Mouse (Mus musculus): ENCODE data around the gene Zmym3. TPM values are rescaled to one million over a fixed set of nuclear protein-coding genes. Genes with fewer than 3 reads are reported as not detected.
"Not testable (repeated sequence)": the region's sequence is repeated elsewhere in the genome, so short reads cannot be mapped to it uniquely, and the experiment has no call there.

Gene Zmym3
- total RNA-seq, 2 experiments from 2014 or later, result 134 to 167 TPM

GRCm38 (mm10) chrX:101376190-101376968 is 44.3 kb downstream of the Zmym3 start, which contains the start of gene Gjb1:
TSS of gene Gjb1 (plus strand) at chrX:101376378.
- DNase-seq (ENCODE audit: extremely low spot score in 1 of 2, low spot score in 1 of 2), result no peak

- DNase-seq (ENCODE audit: extremely low spot score in 1 of 2, low spot score in 1 of 2), result no peak
Observed at GRCm38 (mm10) chrX:101372946-101373345, 47.7 kb downstream of the Zmym3 start.

GRCm38 (mm10) chrX:101370573-101370972 is 50.1 kb downstream of the Zmym3 start:
- DNase-seq (ENCODE audit: extremely low spot score in 1 of 2, low spot score in 1 of 2), result no peak

- no peak for DNase-seq (ENCODE audit: extremely low spot score in 1 of 2, low spot score in 1 of 2)
Observed at GRCm38 (mm10) chrX:101369001-101369400, 51.6 kb downstream of the Zmym3 start.

- not testable (repeated sequence) for DNase-seq (ENCODE audit: extremely low spot score in 1 of 2, low spot score in 1 of 2)
Observed at GRCm38 (mm10) chrX:101358902-101359301, 61.7 kb downstream of the Zmym3 start.

Other genes with a start within 250 kb of the Zmym3 start
- gene Snx12, start 198.3 kb downstream of the Zmym3 start, total RNA-seq (2021), result 10 to 100 TPM; 72.9 to 83.2 TPM
- gene Foxo4, start 166.3 kb downstream of the Zmym3 start, total RNA-seq (2021), result 10 to 100 TPM; 18.4 to 22.8 TPM
- gene Gm614, start 156.9 kb downstream of the Zmym3 start, total RNA-seq (2021), result not detected
- gene Il2rg, start 152.6 kb downstream of the Zmym3 start, total RNA-seq (2021), result 1 to 10 TPM; 1.3 to 1.4 TPM
- gene Gm20489, start 151.8 kb downstream of the Zmym3 start, total RNA-seq (2021), result not detected
- gene Med12, start 146.8 kb downstream of the Zmym3 start, total RNA-seq (2021), result 10 to 100 TPM; 21.2 to 39.4 TPM
- 100 to 1,000 TPM; 194 to 212 TPM for gene Nlgn3, start 121.7 kb downstream of the Zmym3 start, total RNA-seq (2021)
- 10 to 100 TPM; 13.2 TPM for gene Gjb1, start 44.5 kb downstream of the Zmym3 start, total RNA-seq (2021)
- 100 to 1,000 TPM; 131 to 158 TPM for gene Nono, start 8.5 kb upstream of the Zmym3 start, total RNA-seq (2021)
- 1 to 10 TPM in 1 of 2 experiments, under 1 TPM in 1; 0.42 to 1.8 TPM for gene Itgb1bp2, start 28.2 kb upstream of the Zmym3 start, total RNA-seq (2021)
- 10 to 100 TPM; 44.7 to 46.3 TPM for gene Taf1, start 111.9 kb upstream of the Zmym3 start, total RNA-seq (2021)
- gene Ogt, start 219.2 kb upstream of the Zmym3 start, total RNA-seq (2021), result 100 to 1,000 TPM; 180 to 235 TPM

All from layer of hippocampus, postnatal 25 days (tissue).